Mouse (Mus musculus) right cerebral cortex, adult 18-20 months (tissue): Measurements from ENCODE around the gene Myocd.

Source experiments
- DNase-seq: peaks from one replicate; pipeline ENCODE4 v3.0.0; 2022; ENCODE audit warnings: mixed read lengths

The Myocd gene

GRCm38 (mm10) chr11:65213806-65214205, 56.0 kb downstream of the Myocd start:
- no peak for DNase-seq

- no peak for DNase-seq
These were observed 58.1 kb downstream of the Myocd start for GRCm38 (mm10) chr11:65211701-65212100.

- no peak for DNase-seq
These were observed 60.3 kb downstream of the Myocd start for GRCm38 (mm10) chr11:65209441-65209840.

- no peak for DNase-seq
These were observed 64.5 kb downstream of the Myocd start for GRCm38 (mm10) chr11:65205306-65205705.

- no peak for DNase-seq
These were observed 65.1 kb downstream of the Myocd start for GRCm38 (mm10) chr11:65204651-65205050.

- no peak for DNase-seq
These were observed 66.8 kb downstream of the Myocd start for GRCm38 (mm10) chr11:65203020-65203419.

- no peak for DNase-seq
These were observed 67.6 kb downstream of the Myocd start for GRCm38 (mm10) chr11:65202236-65202635.

- DNase-seq, result no peak
These were observed 71.8 kb downstream of the Myocd start for GRCm38 (mm10) chr11:65198026-65198425.

- peak; percentile 74 for DNase-seq
These were observed 72.5 kb downstream of the Myocd start for GRCm38 (mm10) chr11:65197280-65197679.

GRCm38 (mm10) chr11:65186974-65187373, 82.8 kb downstream of the Myocd start:
- DNase-seq, result no peak

- DNase-seq, result no peak
These were observed 84.7 kb downstream of the Myocd start for GRCm38 (mm10) chr11:65185114-65185513.

- no peak for DNase-seq
These were observed 99.6 kb downstream of the Myocd start for GRCm38 (mm10) chr11:65170121-65170750.

GRCm38 (mm10) chr11:65162767-65163120, 107.0 kb downstream of the Myocd start, which contains the start of gene Arhgap44:
TSS of gene Arhgap44 (minus strand) at chr11:65162961.
- DNase-seq, result peak; percentile 84

- DNase-seq, result peak; percentile 38
These were observed 107.7 kb downstream of the Myocd start for GRCm38 (mm10) chr11:65161881-65162766.

- DNase-seq, result no peak
These were observed 108.6 kb downstream of the Myocd start for GRCm38 (mm10) chr11:65160991-65161880.

GRCm38 (mm10) chr11:65159791-65160190, 110.0 kb downstream of the Myocd start, which contains the start of gene 1700086D15Rik:
TSS of gene 1700086D15Rik (minus strand) at chr11:65159891.
- DNase-seq, result no peak

- no peak for DNase-seq
These were observed 111.2 kb downstream of the Myocd start for GRCm38 (mm10) chr11:65158658-65158990.

- DNase-seq, result peak; percentile 63
These were observed 111.7 kb downstream of the Myocd start for GRCm38 (mm10) chr11:65157966-65158657.

- no peak for DNase-seq
These were observed 116.8 kb downstream of the Myocd start for GRCm38 (mm10) chr11:65153006-65153405.

GRCm38 (mm10) chr11:65148441-65148840, 121.3 kb downstream of the Myocd start:
- no peak for DNase-seq

GRCm38 (mm10) chr11:65142838-65143417, 126.9 kb downstream of the Myocd start:
- DNase-seq, result no peak

- no peak for DNase-seq
These were observed 130.8 kb downstream of the Myocd start for GRCm38 (mm10) chr11:65139030-65139429.
